Mouse (Mus musculus) kidney, embryonic 14.5 days (tissue): ENCODE results near the gene G6pc2. TPM values are rescaled to one million over a fixed set of nuclear protein-coding genes. Genes with fewer than 3 reads are reported as not detected.

Source experiments
- ATAC-seq: fragments of 200-750 bp; cut with Nextera tagmentation; 2 replicates; pipeline ENCODE4 v1.8.0; 2017; ENCODE audit warnings: moderate number of reproducible peaks, mild to moderate bottlenecking, moderate TSS enrichment, moderate library complexity; ENCODE audit not compliant: low FRiP score, low TSS enrichment
- H3K27ac ChIP-seq: fragments of 300-500 bp; sonication (generic); 2 replicates; pipeline ENCODE4 v1.5.1; 2014; ENCODE audit warnings: low read depth, mild to moderate bottlenecking, low read length, moderate library complexity, mixed read lengths
- H3K27me3 ChIP-seq: fragments of 300-500 bp; sonication (generic); 2 replicates; pipeline ENCODE4 v1.6.1; 2014; ENCODE audit warnings: mild to moderate bottlenecking, low read length; ENCODE audit not compliant: control insufficient read depth, insufficient read depth
- H3K36me3 ChIP-seq: fragments of 300-500 bp; sonication (generic); 2 replicates; pipeline ENCODE4 v1.6.1; 2014; ENCODE audit warnings: low read length, mixed read lengths; ENCODE audit not compliant: control insufficient read depth, insufficient read depth
- H3K4me1 ChIP-seq: fragments of 300-500 bp; sonication (generic); 2 replicates; pipeline ENCODE4 v1.6.1; 2014; ENCODE audit warnings: low read length, mixed read lengths; ENCODE audit not compliant: control insufficient read depth, insufficient read depth
- H3K4me2 ChIP-seq: fragments of 300-500 bp; sonication (generic); replicated peaks from 2 replicates; pipeline ENCODE4 v1.6.1; 2014; ENCODE audit warnings: low read depth, mild to moderate bottlenecking, low read length
- H3K4me3 ChIP-seq: fragments of 300-500 bp; sonication (generic); 2 replicates; pipeline ENCODE4 v1.5.1; 2014; ENCODE audit warnings: mild to moderate bottlenecking, low read length
- H3K9ac ChIP-seq: fragments of 300-500 bp; sonication (generic); 2 replicates; pipeline ENCODE4 v1.6.1; 2014; ENCODE audit warnings: low read depth, mild to moderate bottlenecking, low read length, moderate library complexity
- H3K9me3 ChIP-seq: fragments of 300-500 bp; sonication (generic); 2 replicates; pipeline ENCODE4 v1.6.1; 2016; ENCODE audit warnings: low read length; ENCODE audit not compliant: control insufficient read depth
- WGBS: fragments of 180-500 bp; shearing (Covaris S2); extraction: QIAGEN DNeasy Blood & Tissue Kit; methylation state at CpG from one replicate; pipeline ENCODE4 v1.1.7; 2014; 5-methylcytosine and 5-hydroxymethylcytosine counted together
- polyA plus RNA-seq: library from polyadenylated mRNA; unstranded; fragments of >200 nt; fragmentation: Nextera tagmentation; extraction: Ambion mirVana; gene quantifications from 2 replicates; pipeline ENCODE4 v1.2.1, GENCODE M21; 2014

G6pc2 gene
- polyA plus RNA-seq, result 3.8 and 5.0 TPM in 2 replicates

- Histone ChIP-seq H3K36me3 (no peaks in the 10 kb centered on the region), H3K9me3 (no peaks in the 10 kb centered on the region)
- ATAC-seq, result no peak
Observed at GRCm38 (mm10) chr2:69210773-69211172, at the start of gene G6pc2. G6pc2 (plus strand) TSS chr2:69211073.

GRCm38 (mm10) chr2:69170395-69171077 is 40.3 kb upstream of the G6pc2 start:
- H3K4me2 ChIP-seq, result no peak overlapping the region
- ATAC-seq, result peak; percentile 77; the same call in 1 of the 2 replicates
- H3K27ac ChIP-seq, result no peak overlapping the region
- no peak overlapping the region for H3K4me3 ChIP-seq
- no peak overlapping the region for H3K9ac ChIP-seq
- 22% methylated on average over 9 of the region's 9 CpGs for WGBS
- H3K36me3 ChIP-seq, result no peaks in the 10 kb centered on the region
- peaks cover 4% of the 10 kb centered on the region; the same call in 1 of the 2 replicates for H3K9me3 ChIP-seq
- H3K27me3 ChIP-seq, result no peaks in the 10 kb centered on the region
- peaks cover 7% of the 10 kb centered on the region; the same call in 1 of the 2 replicates for H3K4me1 ChIP-seq

More at GRCm38 (mm10) chr2:69210773-69211172, at the start of gene G6pc2:
- Histone ChIP-seq H3K4me1 (peaks cover 15% of the 10 kb centered on the region), H3K4me3 (no peak within 1 kb of the TSS), H3K9ac (no peak within 1 kb of the TSS), H3K27me3 (no peaks in the 10 kb centered on the region), H3K4me2 (no peak within 1 kb of the TSS), H3K27ac (no peak within 1 kb of the TSS)
- WGBS, result 33% methylated on average over 7 of the region's 7 CpGs

- WGBS, result 56% methylated on average over 5 of the region's 5 CpGs
- ATAC-seq, result no peak
- H3K4me3 ChIP-seq, result no peak overlapping the region
- H3K36me3 ChIP-seq, result no peaks in the 10 kb centered on the region
- peaks cover 8% of the 10 kb centered on the region; the same call in 1 of the 2 replicates for H3K4me1 ChIP-seq
- H3K9me3 ChIP-seq, result peaks cover 4% of the 10 kb centered on the region; the same call in 1 of the 2 replicates
- no peak overlapping the region for H3K4me2 ChIP-seq
- no peak overlapping the region for H3K9ac ChIP-seq
- H3K27me3 ChIP-seq, result no peaks in the 10 kb centered on the region
- peak overlapping the region; percentile 17; the same call in 1 of the 2 replicates for H3K27ac ChIP-seq
Observed at GRCm38 (mm10) chr2:69175296-69175695, 35.6 kb upstream of the G6pc2 start.

GRCm38 (mm10) chr2:69179721-69180120 is 31.2 kb upstream of the G6pc2 start:
- ATAC-seq, result no peak

GRCm38 (mm10) chr2:69187990-69188389 is 22.9 kb upstream of the G6pc2 start:
- no peaks in the 10 kb centered on the region for H3K4me1 ChIP-seq
- ATAC-seq, result peak; percentile 66; the same call in 1 of the 2 replicates
- H3K4me2 ChIP-seq, result no peak overlapping the region
- no peaks in the 10 kb centered on the region for H3K27me3 ChIP-seq
- H3K9ac ChIP-seq, result no peak overlapping the region
- H3K36me3 ChIP-seq, result peaks cover 20% of the 10 kb centered on the region; the same call in 1 of the 2 replicates
- H3K4me3 ChIP-seq, result no peak overlapping the region
- WGBS, result 81% methylated on average over 2 of the region's 2 CpGs
- no peaks in the 10 kb centered on the region for H3K9me3 ChIP-seq
- no peak overlapping the region for H3K27ac ChIP-seq

More at GRCm38 (mm10) chr2:69179721-69180120, 31.2 kb upstream of the G6pc2 start:
- Histone ChIP-seq H3K4me2 (no peak overlapping the region), H3K27ac (no peak overlapping the region), H3K9ac (no peak overlapping the region), H3K4me3 (no peak overlapping the region), H3K36me3 (no peaks in the 10 kb centered on the region; the same call in 1 of the 2 replicates), H3K27me3 (no peaks in the 10 kb centered on the region), H3K9me3 (no peaks in the 10 kb centered on the region), H3K4me1 (peaks cover 8% of the 10 kb centered on the region; the same call in 1 of the 2 replicates)
- 72% methylated on average over 4 of the region's 4 CpGs for WGBS

- Histone ChIP-seq H3K4me3 (no peak overlapping the region), H3K27ac (no peak overlapping the region), H3K4me1 (no peaks in the 10 kb centered on the region), H3K27me3 (no peaks in the 10 kb centered on the region), H3K9ac (no peak overlapping the region), H3K9me3 (no peaks in the 10 kb centered on the region), H3K36me3 (peaks cover 27% of the 10 kb centered on the region), H3K4me2 (no peak overlapping the region)
- no peak for ATAC-seq
- WGBS, result 88% methylated on average over 6 of the region's 6 CpGs
Observed at GRCm38 (mm10) chr2:69188732-69189131, 22.1 kb upstream of the G6pc2 start.

GRCm38 (mm10) chr2:69189222-69189621 is 21.7 kb upstream of the G6pc2 start:
- no peaks in the 10 kb centered on the region for H3K9me3 ChIP-seq
- H3K9ac ChIP-seq, result no peak overlapping the region
- H3K4me3 ChIP-seq, result no peak overlapping the region
- no peak overlapping the region for H3K4me2 ChIP-seq
- H3K36me3 ChIP-seq, result peaks cover 32% of the 10 kb centered on the region
- no peaks in the 10 kb centered on the region for H3K4me1 ChIP-seq
- no peak for ATAC-seq
- no peaks in the 10 kb centered on the region for H3K27me3 ChIP-seq
- 52% methylated on average over 4 of the region's 4 CpGs for WGBS
- H3K27ac ChIP-seq, result no peak overlapping the region

GRCm38 (mm10) chr2:69191059-69191458 is 19.8 kb upstream of the G6pc2 start:
- no peak overlapping the region for H3K9ac ChIP-seq

GRCm38 (mm10) chr2:69193555-69193954 is 17.3 kb upstream of the G6pc2 start:
- no peak for ATAC-seq
- peaks cover 58% of the 10 kb centered on the region for H3K36me3 ChIP-seq
- no peak overlapping the region for H3K27ac ChIP-seq
- no peak overlapping the region for H3K4me2 ChIP-seq
- no peak overlapping the region for H3K9ac ChIP-seq
- no peaks in the 10 kb centered on the region for H3K9me3 ChIP-seq
- WGBS, result 91% methylated on average over 5 of the region's 5 CpGs
- no peaks in the 10 kb centered on the region for H3K4me1 ChIP-seq
- no peaks in the 10 kb centered on the region for H3K27me3 ChIP-seq
- H3K4me3 ChIP-seq, result no peak overlapping the region

More at GRCm38 (mm10) chr2:69191059-69191458, 19.8 kb upstream of the G6pc2 start:
- Histone ChIP-seq H3K27ac (no peak overlapping the region), H3K27me3 (no peaks in the 10 kb centered on the region), H3K9me3 (no peaks in the 10 kb centered on the region), H3K4me1 (no peaks in the 10 kb centered on the region), H3K36me3 (peaks cover 46% of the 10 kb centered on the region), H3K4me2 (no peak overlapping the region), H3K4me3 (no peak overlapping the region)
- 84% methylated on average over 5 of the region's 5 CpGs for WGBS
- no peak for ATAC-seq
